Mouse (Mus musculus) ZHBTc4 (cell line): ENCODE results near the gene Gm28035.

Experiments
- DNase-seq: peaks from one replicate; pipeline ENCODE4 v3.0.0-alpha.2; 2011; ENCODE audit warnings: low read depth, low spot score

Gene Gm28035

DNA sequence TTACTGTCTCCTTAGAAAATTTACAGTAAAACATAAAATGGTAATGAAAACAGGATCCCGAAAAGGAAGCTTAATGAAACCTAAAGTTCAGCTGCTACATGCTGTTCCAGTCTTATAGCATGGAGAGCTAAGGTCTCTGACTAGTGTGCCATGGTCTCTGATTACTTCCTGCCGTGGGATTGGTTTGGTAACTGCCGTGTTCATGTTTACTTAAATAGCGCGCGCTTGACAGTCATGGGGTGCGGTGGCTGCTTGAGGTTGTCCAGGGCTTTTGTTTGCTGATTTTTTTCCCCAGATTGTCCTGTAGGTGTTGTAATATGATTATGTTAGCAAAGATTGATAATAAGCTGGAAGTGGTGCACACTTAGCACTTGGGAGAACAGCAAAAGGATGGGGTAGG lies 65.7 kb downstream of the Gm28035 start:
- no peak for DNase-seq

DNA sequence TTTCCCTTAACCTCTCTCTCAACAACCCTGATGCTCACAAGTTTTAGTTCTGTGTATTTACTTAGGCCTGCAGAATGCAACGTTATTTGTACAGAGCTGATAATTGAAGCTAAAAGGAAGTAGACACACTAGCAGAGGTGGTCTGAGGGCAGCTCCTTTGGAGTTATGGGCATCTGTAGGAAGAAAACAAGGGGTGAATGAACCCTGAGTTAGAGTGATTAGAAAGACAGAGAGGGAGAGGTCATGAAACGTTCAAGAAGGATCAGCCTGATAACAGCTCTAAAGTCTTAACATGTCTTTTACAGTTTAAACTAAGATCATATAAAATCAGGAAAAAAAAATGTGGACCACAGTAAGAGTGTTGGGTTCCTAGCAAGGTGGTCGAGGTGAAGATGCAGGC lies 69.0 kb downstream of the Gm28035 start:
- DNase-seq = no peak

DNA sequence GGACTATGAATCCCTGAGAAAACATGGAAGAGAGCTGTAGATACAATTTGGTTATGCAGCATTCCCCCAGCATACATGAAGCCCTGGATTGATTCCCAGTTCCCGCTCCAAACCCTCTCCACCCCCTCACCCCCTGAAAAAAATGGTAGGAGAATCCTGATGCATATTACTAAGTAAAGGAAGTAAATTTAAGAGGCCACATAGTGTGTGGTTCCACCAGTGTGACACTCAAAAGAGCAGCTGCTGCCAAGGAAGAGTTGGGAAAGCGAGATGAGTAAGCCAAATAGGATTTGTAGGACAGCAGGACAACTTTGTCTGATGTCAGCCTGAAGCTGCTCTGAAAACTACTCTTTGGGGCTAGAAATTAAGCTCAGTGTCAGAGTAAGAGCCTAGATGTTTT lies 71.1 kb downstream of the Gm28035 start:
- no peak for DNase-seq

DNA sequence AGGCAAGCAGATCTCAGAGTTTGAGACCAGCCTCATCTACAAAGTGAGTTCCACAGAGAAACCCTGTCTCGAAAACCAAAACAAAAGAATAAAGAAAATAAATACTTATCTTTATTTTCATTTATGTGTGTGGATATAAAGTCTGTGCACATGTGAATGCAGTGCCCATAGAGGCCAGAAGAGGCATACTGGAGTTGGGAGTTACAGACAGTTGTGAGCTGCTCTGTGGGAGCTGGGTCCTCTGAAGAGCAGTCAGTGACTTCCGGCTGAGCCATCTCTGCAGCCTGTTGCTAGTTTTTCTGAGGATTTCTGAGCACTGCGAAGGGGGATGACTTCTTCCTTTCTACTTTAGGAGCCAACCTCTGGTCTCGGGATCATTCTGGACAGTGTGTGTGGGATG lies 75.8 kb downstream of the Gm28035 start:
- peak; percentile 54 for DNase-seq

DNA sequence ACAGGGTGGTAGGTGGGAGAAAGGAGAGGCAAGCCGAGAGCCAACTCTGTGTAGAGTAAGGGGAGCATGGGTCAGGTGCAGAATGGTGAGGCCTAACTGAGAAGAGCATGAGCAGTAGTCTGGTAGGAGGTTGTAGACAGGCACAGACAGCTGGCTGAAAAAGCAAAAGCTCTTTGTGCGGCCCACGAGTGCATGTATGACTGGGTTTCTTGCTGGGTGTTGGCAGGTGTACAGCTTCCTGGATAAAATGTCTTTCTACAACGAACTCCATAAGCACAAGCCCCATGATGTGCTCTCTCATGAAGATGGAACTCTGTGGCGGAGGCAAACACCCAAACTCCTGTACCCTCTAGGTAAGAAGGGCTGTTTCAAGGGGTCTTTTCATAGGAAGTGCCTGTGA lies 76.6 kb downstream of the Gm28035 start:
- no peak for DNase-seq

DNA sequence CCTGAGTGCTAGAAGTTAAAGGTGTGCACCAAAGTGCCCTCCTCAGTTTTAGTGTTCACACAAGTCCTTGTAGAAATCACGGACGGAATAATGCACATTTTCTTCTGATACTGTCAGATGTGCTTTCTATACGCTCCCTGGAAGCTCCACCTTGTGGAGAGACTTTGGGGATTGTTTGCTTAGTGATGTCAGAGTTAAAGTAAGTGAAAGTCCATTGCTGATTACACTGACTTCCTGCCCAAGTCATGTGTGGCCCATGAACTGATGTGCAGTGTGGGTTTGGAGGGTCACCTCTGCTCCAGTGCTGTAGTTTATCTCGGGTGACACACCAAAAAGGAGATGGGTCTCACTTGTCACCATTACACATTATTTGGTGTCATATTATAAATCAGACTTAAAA lies 78.9 kb downstream of the Gm28035 start:
- DNase-seq = no peak

DNA sequence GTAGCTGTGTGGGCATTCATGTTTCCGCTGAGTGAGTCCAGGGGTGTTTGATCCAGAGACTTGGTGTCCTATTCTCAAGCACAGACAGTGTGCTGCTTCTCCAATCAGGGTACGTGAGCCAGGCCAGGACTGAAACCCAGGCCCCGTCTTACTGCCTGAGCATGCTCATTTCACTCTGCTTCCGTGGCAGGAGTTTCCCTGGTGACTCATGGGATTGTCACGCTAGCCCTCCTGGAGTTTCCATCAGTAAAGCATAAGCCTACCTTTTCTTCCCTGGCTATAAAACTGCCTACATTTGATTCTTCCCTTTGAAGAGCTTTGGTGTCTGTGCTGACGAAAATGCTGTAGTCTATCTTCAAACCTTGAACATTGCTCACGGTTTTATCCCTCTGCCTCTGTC lies 82.7 kb downstream of the Gm28035 start:
- no peak for DNase-seq

DNA sequence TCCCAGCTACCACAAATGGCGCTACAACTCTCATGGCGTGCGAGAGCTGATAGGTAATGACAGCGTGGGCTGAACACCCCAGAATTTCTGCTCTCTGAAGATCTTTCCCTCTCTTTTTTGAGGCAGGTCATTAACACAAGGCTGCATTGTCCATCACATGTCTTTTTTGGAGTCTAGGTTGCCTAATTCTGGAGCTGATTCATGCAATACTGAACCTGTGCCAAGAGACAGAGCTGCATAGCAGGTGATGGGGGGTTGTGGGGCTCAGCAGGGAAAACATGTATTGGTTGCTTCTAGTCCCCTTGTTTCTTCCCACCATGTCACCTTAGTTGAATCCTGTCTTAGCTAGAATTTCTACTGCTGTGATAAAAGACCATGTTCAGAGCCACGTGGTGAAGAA lies 84.9 kb downstream of the Gm28035 start:
- DNase-seq = no peak

DNA sequence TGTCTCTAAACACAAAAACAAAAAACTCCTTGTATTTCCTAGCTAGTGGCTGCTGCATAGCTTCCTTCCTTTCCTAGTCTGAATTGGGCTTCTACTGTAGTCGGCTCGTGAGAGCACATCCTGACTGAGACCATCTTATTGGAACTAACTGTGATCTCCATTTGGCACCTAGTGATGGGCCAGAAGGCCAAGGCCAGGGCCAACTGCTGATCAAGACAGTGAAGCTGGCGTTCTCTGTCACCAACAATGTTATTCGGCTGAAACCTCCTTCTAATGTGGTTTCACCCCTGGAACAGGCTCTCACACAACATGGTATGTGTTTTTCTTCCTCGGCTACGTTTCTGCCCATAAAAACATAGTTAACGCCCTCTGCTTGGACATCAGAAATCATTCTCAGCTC lies 86.9 kb downstream of the Gm28035 start:
- no peak for DNase-seq

DNA sequence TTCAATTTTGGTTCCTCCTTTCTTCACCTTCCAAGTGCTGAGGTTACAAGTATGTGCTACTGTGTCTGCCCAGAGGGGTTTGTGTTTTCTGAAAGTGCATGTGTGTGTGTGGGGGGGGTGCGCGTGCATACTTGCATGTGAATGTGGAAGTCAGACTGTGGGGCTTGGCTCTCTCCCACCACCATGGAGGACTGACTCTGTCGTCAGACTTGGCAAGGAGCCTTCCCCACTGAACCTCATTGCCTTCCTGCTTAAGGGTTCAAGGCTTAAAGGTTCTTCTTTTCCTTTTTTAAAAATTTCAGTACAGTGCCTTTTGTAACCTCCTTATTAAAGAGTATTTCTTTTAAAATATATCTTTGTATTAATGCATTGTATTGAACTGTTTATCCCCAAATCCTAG lies 88.4 kb downstream of the Gm28035 start:
- no peak for DNase-seq
